Mouse (Mus musculus) midbrain, embryonic 14.5 days (tissue): ENCODE measurements at regions not wholly inside any gene's neighbourhood (a gene's known extent, or its start where the extent isn't known, plus 50 kb on each side); places are given as distances from the start of the nearest gene placed in this dataset.

Experiments used
- ATAC-seq: fragments of 200-750 bp; cut with Nextera tagmentation; 2 replicates; pipeline ENCODE4 v1.8.0; 2017; ENCODE audit warnings: moderate number of reproducible peaks, moderate library complexity; ENCODE audit not compliant: low FRiP score, low TSS enrichment
- DNase-seq: peaks from one replicate; pipeline ENCODE4 v3.0.0-alpha.2; 2015
- H3K27ac ChIP-seq: fragments of 300-500 bp; sonication (generic); replicated peaks from 2 replicates; pipeline ENCODE4 v1.5.1; 2014; ENCODE audit warnings: mild to moderate bottlenecking, low read depth, low read length, moderate library complexity
- H3K27me3 ChIP-seq: fragments of 300-500 bp; sonication (generic); 2 replicates; pipeline ENCODE4 v1.6.1; 2014; ENCODE audit warnings: low read length, control low read depth, mixed read lengths; ENCODE audit not compliant: control insufficient read depth, insufficient read depth
- H3K36me3 ChIP-seq: fragments of 300-500 bp; sonication (generic); 2 replicates; pipeline ENCODE4 v1.6.1; 2014; ENCODE audit warnings: low read length, control low read depth; ENCODE audit not compliant: control insufficient read depth, insufficient read depth
- H3K4me1 ChIP-seq: fragments of 300-500 bp; sonication (generic); 2 replicates; pipeline ENCODE4 v1.6.1; 2014; ENCODE audit warnings: mild to moderate bottlenecking, antibody characterized with exemption, low read length, control low read depth; ENCODE audit not compliant: control insufficient read depth, insufficient read depth
- H3K4me2 ChIP-seq: fragments of 300-500 bp; sonication (generic); 2 replicates; pipeline ENCODE4 v1.6.1; 2014; ENCODE audit warnings: mild to moderate bottlenecking, low read length, moderate library complexity
- H3K4me3 ChIP-seq: fragments of 300-500 bp; sonication (generic); replicated peaks from 2 replicates; pipeline ENCODE4 v1.5.1; 2014; ENCODE audit warnings: low read depth, low read length
- H3K9ac ChIP-seq: fragments of 300-500 bp; sonication (generic); replicated peaks from 2 replicates; pipeline ENCODE4 v1.6.1; 2014; ENCODE audit warnings: mild to moderate bottlenecking, low read length, moderate library complexity
- H3K9me3 ChIP-seq: fragments of 300-500 bp; sonication (generic); 2 replicates; pipeline ENCODE4 v1.6.1; 2016; ENCODE audit warnings: low read length, control low read depth, mixed read lengths; ENCODE audit not compliant: control insufficient read depth
- WGBS: fragments of 180-500 bp; shearing (Covaris S2); extraction: QIAGEN DNeasy Blood & Tissue Kit; methylation state at CpG from one replicate; pipeline ENCODE4 v1.1.7; 2014; 5-methylcytosine and 5-hydroxymethylcytosine counted together

GRCm38 (mm10) chr12:16045791-16046494 is 229.2 kb upstream of the Trib2 start:
- H3K9me3 ChIP-seq, result no peaks in the 10 kb centered on the region
- H3K27ac ChIP-seq, result no peak overlapping the region
- DNase-seq (peak; percentile 9), ATAC-seq (no peak)
- H3K4me1 ChIP-seq, result no peaks in the 10 kb centered on the region
- H3K4me3 ChIP-seq, result no peak overlapping the region
- no peak overlapping the region for H3K4me2 ChIP-seq
- no peaks in the 10 kb centered on the region for H3K36me3 ChIP-seq
- H3K9ac ChIP-seq, result no peak overlapping the region
- 71% methylated on average over 5 of the region's 5 CpGs for WGBS
- H3K27me3 ChIP-seq, result no peaks in the 10 kb centered on the region

DNA sequence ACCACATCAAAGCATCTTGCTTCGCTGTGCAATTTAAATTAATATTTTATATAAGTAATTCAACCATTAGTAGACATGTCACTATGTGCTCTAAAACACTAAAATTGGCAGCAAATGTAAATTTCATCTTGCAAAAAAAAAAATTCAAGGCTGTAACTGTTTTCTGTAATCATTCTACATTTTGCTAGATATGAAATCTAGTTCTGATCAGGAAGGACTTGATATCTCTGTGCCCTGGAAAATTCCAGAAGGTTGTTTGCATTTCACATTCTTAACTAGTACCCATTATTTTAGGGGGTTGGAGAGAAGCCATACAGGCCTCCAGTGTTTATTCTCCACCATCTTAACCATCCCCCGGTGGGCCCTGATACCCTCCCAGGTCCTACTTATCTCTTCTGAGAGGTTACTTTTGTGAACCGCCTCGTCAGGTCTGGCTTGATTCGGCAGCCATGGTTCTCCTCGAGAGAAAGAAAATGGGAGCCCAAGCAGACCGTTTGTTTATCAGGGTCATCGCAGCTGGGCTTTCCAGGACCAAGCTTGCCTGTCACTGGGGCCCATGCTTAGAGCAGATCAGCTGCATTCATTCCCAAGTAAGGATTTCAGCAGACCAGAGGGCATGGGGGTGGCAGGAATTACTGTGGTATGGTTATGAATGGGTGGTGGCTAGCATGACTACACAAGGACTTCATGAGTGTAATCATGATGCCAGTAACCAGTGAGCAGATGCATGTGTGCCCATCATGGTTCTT is 226.9 kb upstream of the Trib2 start:
- no peaks in the 10 kb centered on the region for H3K4me1 ChIP-seq
- H3K27ac ChIP-seq, result no peak overlapping the region
- ATAC-seq (no peak), DNase-seq (no peak)
- no peak overlapping the region for H3K9ac ChIP-seq
- no peaks in the 10 kb centered on the region for H3K27me3 ChIP-seq
- no peak overlapping the region for H3K4me2 ChIP-seq
- no peak overlapping the region for H3K4me3 ChIP-seq
- H3K36me3 ChIP-seq, result no peaks in the 10 kb centered on the region
- no peaks in the 10 kb centered on the region for H3K9me3 ChIP-seq
- WGBS, result 90% methylated on average over 8 of the region's 8 CpGs

DNA sequence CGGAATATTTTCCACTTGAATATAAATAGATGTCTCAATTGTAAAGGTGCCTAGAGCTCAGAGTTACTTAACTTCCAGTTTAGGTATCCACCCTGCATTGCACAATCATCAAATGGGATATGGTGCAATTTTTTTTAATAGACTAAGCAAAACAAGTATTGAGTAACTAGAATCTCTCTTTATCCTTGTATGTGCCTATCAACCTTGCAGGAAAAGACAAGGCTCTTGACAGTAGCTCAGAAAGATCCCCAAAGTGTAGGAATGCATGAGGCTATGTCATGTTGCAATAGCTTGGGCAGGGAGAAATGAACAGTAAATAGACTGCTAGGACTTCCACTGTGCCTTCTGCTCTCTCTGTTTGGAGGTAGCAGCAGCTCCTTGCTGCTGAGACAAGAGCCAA is 225.6 kb upstream of the Trib2 start:
- Histone ChIP-seq H3K27me3 (no peaks in the 10 kb centered on the region), H3K4me2 (no peak overlapping the region), H3K4me3 (no peak overlapping the region), H3K9ac (no peak overlapping the region), H3K27ac (no peak overlapping the region), H3K4me1 (no peaks in the 10 kb centered on the region), H3K9me3 (no peaks in the 10 kb centered on the region), H3K36me3 (no peaks in the 10 kb centered on the region)
- ATAC-seq (no peak), DNase-seq (no peak)
- WGBS, result 97% methylated on average over 1 of the region's 1 CpGs

- Histone ChIP-seq H3K36me3 (no peaks in the 10 kb centered on the region), H3K27me3 (no peaks in the 10 kb centered on the region), H3K4me1 (no peaks in the 10 kb centered on the region), H3K27ac (no peak overlapping the region), H3K4me3 (no peak overlapping the region), H3K9me3 (no peaks in the 10 kb centered on the region), H3K9ac (no peak overlapping the region), H3K4me2 (no peak overlapping the region)
- 27% methylated on average over 4 of the region's 4 CpGs for WGBS
- ATAC-seq (no peak), DNase-seq (no peak)
Measured at GRCm38 (mm10) chr12:16041129-16041528, 224.4 kb upstream of the Trib2 start.

- Histone ChIP-seq H3K36me3 (no peaks in the 10 kb centered on the region), H3K4me2 (no peak overlapping the region), H3K4me1 (no peaks in the 10 kb centered on the region), H3K27me3 (no peaks in the 10 kb centered on the region), H3K4me3 (no peak overlapping the region), H3K9ac (no peak overlapping the region), H3K27ac (no peak overlapping the region), H3K9me3 (no peaks in the 10 kb centered on the region)
- 43% methylated on average over 2 of the region's 2 CpGs for WGBS
- no peak for DNase-seq
- ATAC-seq, result no peak
Measured at GRCm38 (mm10) chr12:16035551-16035950, 218.8 kb upstream of the Trib2 start.

DNA sequence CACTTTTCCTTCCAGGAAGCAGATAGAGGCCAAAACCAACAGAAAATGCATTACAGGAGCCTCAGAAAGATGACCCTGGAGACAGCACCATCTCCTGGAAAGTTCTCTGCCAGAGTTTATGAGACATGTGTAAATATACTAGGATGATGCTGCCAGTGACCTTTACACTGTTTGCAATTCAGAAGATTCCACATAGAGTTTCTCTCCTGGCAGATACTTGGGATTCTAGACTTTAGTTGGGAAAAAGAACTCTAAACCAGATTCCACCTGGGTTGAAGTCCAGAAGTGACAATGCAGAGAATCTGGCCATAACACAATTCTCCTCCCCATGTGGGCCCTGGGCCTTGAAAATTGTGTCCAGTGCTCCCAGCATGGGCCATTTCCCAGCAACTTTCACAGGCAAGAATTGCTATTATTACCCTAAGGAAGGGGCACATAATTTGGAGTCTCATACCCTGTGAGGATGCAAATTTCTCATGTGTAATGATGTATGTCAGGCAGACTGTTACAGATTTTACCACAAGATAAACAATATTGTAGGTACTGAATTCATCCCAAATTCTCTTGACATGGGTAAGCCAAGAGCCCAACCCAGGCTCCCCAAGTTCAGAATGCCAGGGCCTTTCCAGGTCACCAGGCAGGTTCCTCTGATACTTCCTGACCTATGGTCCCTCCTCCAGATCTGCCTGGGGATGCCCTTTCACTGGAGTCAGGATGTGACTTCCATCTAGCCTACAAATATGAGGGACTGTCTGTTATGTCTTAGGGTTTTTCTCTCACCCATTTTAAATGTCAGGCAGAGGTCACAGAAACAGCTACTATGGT is 218.2 kb upstream of the Trib2 start:
- H3K4me2 ChIP-seq, result no peak overlapping the region
- H3K27ac ChIP-seq, result no peak overlapping the region
- no peak for DNase-seq
- no peaks in the 10 kb centered on the region for H3K27me3 ChIP-seq
- H3K4me1 ChIP-seq, result no peaks in the 10 kb centered on the region
- H3K4me3 ChIP-seq, result no peak overlapping the region
- H3K9ac ChIP-seq, result no peak overlapping the region
- H3K9me3 ChIP-seq, result no peaks in the 10 kb centered on the region
- ATAC-seq, result no peak
- no peaks in the 10 kb centered on the region for H3K36me3 ChIP-seq

DNA sequence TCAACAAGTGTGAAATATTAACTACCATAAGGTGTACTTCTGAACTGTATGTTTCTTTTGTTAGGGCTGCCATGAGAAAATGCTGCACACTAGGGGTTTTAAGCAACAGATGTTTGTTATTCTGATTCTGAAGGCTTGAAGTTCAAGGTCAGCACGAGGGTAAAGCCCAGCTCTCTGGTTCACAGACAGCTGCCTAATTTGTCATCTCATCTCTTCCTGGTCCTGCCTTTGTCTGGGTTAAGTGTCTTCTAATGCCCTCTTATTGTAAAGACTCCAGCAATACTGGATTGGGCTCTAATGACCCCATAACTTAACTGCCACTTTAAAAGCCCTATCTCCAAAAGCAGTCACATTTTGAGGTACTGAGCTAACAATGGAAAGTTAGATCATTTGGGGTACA is 209.9 kb upstream of the Trib2 start:
- H3K4me1 ChIP-seq, result no peaks in the 10 kb centered on the region
- no peak for ATAC-seq
- H3K9ac ChIP-seq, result no peak overlapping the region
- no peaks in the 10 kb centered on the region for H3K9me3 ChIP-seq
- no peak for DNase-seq
- H3K4me2 ChIP-seq, result no peak overlapping the region
- 30% methylated on average over 1 of the region's 1 CpGs for WGBS
- H3K27me3 ChIP-seq, result no peaks in the 10 kb centered on the region
- no peak overlapping the region for H3K27ac ChIP-seq
- H3K4me3 ChIP-seq, result no peak overlapping the region
- H3K36me3 ChIP-seq, result no peaks in the 10 kb centered on the region

GRCm38 (mm10) chr12:16023273-16023672 is 206.6 kb upstream of the Trib2 start:
- Histone ChIP-seq H3K9ac (no peak overlapping the region), H3K27ac (no peak overlapping the region), H3K9me3 (no peaks in the 10 kb centered on the region), H3K4me2 (no peak overlapping the region), H3K27me3 (no peaks in the 10 kb centered on the region), H3K36me3 (no peaks in the 10 kb centered on the region), H3K4me1 (no peaks in the 10 kb centered on the region), H3K4me3 (no peak overlapping the region)
- 89% methylated on average over 7 of the region's 7 CpGs for WGBS
- ATAC-seq, result no peak
- DNase-seq, result no peak
